Mouse (Mus musculus): ENCODE results near the gene Amh. TPM values are rescaled to one million over a fixed set of nuclear protein-coding genes. Genes with fewer than 3 reads are reported as not detected.
A peak's percentile ranks its signal among the peaks of the same experiment; 100 is the strongest.
"Not testable (repeated sequence)": the region's sequence is repeated elsewhere in the genome, so short reads cannot be mapped to it uniquely, and the experiment has no call there.

Gene Amh
- polyA plus RNA-seq, 1 experiment, result 0.62 TPM

DNA sequence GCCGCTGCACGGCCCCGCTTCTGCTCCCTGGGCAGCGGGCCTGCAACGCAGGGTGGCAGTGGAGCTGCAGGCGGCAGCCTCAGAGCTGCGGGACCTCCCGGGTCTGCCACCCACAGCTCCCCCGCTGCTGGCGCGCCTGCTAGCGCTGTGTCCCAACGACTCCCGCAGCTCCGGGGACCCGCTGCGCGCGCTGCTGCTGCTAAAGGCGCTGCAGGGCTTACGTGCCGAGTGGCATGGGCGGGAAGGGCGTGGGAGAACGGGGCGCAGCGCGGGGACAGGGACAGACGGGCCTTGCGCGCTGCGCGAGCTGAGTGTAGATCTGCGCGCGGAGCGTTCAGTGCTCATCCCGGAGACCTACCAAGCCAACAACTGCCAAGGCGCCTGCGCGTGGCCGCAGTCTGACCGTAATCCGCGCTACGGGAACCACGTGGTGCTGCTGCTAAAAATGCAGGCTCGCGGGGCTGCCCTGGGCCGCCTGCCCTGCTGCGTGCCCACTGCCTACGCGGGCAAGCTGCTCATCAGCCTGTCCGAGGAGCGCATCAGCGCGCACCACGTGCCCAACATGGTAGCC lies 2.1 kb downstream of the Amh start:
- no peak for DNase-seq (ENCODE audit: low spot score)

- DNase-seq (ENCODE audit: low spot score), result no peak
Measured at GRCm38 (mm10) chr10:80808099-80808984, 3.3 kb downstream of the Amh start.

GRCm38 (mm10) chr10:80808985-80809632 lies 4.1 kb downstream of the Amh start:
- DNase-seq (ENCODE audit: low spot score), result no peak

DNA sequence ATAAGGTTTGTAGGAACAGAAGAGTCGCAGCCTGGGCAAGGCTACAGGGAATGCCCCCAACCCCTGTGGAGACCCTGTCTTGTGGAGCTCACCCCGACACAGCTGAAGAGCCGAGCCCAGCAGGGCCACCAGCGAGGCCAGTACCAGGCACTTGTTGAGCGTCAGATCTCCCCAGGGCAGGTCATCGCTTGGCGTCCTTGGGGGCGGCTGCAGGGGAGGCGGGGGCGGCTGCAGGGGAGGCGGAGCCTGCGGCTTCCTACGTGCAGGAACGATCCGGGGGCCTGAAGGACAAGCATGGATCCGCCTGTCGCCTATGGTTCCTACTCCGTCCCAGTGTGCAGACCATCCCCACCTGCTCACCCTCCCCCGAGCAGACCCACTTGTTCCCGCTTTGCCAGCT lies 5.0 kb downstream of the Amh start:
- DNase-seq (ENCODE audit: low spot score), result no peak

GRCm38 (mm10) chr10:80812391-80813041 lies 7.5 kb downstream of the Amh start:
- DNase-seq (ENCODE audit: low spot score), result no peak

- DNase-seq (ENCODE audit: low spot score), result no peak
Measured at GRCm38 (mm10) chr10:80813366-80813765, 8.3 kb downstream of the Amh start, which contains the start of gene Jsrp1. Gene Jsrp1 (minus strand): TSS chr10:80813498.

- DNase-seq (ENCODE audit: low spot score), result no peak
Measured at GRCm38 (mm10) chr10:80814800-80815199, 9.8 kb downstream of the Amh start.

DNA sequence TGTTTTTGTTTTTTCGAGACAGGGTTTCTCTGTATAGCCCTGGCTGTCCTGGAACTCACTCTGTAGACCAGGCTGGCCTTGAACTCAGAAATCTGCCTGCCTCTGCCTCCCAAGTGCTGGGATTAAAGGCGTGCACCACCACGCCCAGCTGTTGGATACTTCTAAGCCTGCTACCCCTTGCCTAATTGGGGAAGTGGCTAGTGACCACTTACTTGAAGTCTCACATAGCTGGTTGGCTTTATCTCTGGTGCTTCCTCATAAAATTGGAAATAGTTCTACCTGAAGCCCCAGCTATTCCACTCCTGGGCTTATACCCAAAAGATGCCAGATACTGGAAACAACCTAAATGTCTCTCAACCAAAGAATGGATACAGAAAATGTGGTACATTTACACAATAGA lies 11.3 kb downstream of the Amh start:
- not testable (repeated sequence) for DNase-seq (ENCODE audit: low spot score)

DNA sequence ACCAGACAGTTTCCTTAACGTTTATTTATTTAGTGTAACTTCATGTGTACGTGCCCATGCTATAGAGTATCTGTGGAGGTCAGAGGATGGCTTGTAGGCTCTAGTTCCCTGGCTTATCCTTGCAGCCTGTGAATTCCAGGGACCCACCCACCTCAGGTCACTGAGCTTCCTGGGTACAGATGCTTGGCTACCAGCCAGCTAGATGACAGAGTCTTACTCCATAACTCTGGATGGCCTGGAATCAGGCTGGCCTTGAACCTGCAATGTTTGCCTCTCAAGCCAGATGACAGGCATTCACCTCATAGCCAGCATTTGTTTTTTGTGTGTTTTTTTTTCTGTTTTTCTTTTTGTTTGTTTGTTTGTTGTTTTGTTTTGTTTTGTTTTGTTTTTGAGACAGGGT lies 12.1 kb downstream of the Amh start:
- DNase-seq (ENCODE audit: low spot score), result no peak

DNA sequence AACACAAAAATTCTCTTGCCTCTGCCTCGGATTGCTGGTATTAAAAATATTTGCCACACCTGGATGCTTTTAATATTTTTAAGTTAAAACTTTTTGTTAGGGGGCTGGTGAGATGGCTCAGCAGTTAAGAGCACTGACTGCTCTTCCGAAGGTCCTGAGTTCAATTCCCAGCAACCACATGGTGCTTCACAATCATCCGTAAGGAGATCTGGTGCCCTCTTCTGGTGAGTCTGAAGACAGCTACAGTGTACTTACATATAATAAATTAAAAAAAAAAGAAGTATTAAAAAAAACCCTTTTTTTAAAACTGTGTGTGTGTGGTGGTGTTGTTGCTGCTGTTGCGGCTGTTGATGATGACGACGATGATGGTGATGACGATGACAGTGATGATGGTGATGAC lies 12.9 kb downstream of the Amh start:
- DNase-seq (ENCODE audit: low spot score), result not testable (repeated sequence)

DNA sequence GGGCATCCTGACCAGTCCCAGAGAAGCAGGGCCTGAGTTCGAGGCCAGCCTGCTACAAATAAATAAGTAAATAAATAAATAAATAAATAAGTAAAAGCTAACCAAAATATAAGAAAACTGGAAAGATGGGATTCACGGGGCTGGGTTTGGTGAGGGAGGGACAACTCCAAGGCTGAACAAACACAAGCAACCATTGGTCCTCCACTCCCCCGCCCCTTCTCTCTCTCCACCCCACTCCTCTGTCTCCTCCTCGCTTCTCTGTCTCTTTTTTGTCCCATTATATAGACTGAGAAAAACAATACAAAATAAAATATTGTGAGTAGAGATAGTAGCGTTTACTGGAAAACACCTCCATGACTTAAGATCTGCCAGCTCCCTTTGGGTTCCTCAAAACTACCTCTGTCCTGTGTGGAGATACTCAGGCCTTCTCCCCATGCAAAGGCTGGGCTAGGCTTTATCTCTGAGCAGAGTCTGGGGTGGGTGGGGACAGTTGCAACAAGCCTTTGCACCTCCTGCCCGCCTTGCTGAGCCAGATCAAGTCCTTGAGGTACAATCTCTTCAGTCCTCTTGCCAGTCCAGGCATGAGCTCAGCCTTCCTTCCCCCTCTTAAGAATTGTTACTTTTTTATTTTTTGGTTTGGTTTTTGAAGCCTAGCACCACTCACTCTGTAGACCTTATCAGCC lies 13.7 kb downstream of the Amh start:
- DNase-seq (ENCODE audit: low spot score), result no peak

- no peak for DNase-seq (ENCODE audit: low spot score)
Measured at GRCm38 (mm10) chr10:80819406-80819805, 14.4 kb downstream of the Amh start.

DNA sequence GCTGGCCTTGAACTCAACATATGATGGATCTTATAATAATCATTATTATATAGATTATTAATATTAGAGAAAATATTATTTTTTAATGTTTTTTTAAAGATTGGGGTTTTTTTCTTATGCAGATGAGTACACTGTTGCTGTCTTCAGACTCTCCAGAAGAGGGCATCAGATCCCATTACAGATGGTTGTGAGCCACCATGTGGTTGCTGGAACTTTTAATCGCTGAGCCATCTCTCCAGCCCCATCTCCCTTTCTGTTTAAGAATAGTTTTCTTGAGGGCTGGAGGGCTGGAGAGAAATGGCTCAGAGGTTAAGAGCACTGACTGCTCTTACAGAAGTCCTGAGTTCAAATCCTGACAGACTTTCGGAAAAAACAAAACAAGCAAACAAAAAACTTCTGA lies 16.9 kb downstream of the Amh start:
- DNase-seq (ENCODE audit: low spot score), result no peak

GRCm38 (mm10) chr10:80822528-80822927 lies 17.5 kb downstream of the Amh start:
- DNase-seq (ENCODE audit: low spot score), result no peak

DNA sequence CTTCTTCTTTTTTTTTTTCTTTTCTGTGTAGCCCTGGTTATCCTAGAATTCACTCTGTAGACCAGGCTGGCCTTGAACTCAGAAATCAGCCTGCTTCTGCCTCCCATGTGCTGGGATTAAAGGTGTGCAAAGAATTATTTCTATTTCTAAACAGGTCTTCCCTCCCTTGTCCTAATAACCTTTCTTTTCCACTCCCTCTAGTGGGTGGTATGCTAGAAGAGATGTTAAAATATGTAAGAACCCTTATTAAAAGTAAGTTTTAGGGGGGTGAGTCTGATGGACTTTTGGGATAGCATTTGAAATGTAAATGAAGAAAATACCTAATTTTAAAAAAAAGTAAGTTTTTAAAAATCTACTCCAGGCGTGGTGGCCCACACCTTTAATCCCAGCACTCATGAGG lies 18.3 kb downstream of the Amh start:
- no peak for DNase-seq (ENCODE audit: low spot score)

DNA sequence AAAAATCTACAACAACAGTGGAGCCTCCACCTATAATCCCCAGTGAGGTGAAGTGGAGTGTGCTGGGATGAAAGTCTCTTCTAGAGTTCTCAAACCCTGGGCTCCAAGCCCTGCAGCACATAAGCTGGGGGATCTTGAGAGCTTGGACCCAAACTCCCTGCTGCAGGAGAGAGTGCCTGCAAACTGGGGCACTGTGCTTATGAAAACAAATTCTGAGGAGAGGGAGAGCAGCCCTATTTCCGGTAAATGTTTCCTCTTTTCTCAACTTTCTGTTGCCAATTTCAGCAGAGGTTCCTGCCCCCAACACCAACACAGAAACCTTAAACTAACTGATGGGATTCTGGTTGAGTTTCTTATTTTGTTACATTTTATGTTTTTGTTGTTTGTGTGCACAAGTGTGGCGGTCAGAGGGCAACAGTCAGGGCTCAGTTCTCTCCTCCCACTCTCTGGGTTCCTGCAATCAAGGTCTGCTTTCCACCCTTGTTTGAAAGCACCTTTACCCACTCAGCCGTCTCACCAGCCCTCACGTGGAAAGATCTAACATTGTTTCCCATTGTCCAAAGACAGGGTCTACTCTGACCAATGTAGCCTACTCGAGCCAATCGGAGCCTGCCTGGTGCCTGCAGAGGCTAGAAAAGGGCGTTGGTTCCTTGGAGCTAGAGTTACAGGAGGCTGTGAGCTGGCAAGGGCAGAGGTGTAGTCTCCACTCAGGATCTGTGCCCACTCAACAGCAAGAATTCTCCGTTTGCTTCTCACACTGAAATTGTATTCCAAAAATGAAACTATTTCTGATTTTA lies 19.0 kb downstream of the Amh start:
- no peak for DNase-seq (ENCODE audit: low spot score)

DNA sequence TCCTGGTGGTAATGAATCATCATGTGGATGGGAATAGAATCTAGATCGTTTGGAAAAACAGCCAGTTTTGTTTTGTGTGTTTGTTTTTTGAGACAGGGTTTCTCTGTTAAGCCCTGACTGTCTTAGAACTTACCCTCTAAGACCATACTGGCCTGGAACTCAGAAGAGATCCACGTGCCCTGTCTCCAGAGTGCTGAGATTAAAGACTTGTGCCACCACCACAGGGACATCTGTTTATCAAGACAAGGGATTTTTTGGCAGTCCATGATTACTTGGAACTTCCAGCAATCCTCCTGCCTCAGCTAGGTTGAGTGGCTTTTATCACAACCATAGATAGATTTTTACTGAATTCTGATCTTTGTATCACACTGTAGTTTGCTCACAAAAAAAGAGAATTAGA lies 19.8 kb downstream of the Amh start:
- no peak for DNase-seq (ENCODE audit: low spot score)

DNA sequence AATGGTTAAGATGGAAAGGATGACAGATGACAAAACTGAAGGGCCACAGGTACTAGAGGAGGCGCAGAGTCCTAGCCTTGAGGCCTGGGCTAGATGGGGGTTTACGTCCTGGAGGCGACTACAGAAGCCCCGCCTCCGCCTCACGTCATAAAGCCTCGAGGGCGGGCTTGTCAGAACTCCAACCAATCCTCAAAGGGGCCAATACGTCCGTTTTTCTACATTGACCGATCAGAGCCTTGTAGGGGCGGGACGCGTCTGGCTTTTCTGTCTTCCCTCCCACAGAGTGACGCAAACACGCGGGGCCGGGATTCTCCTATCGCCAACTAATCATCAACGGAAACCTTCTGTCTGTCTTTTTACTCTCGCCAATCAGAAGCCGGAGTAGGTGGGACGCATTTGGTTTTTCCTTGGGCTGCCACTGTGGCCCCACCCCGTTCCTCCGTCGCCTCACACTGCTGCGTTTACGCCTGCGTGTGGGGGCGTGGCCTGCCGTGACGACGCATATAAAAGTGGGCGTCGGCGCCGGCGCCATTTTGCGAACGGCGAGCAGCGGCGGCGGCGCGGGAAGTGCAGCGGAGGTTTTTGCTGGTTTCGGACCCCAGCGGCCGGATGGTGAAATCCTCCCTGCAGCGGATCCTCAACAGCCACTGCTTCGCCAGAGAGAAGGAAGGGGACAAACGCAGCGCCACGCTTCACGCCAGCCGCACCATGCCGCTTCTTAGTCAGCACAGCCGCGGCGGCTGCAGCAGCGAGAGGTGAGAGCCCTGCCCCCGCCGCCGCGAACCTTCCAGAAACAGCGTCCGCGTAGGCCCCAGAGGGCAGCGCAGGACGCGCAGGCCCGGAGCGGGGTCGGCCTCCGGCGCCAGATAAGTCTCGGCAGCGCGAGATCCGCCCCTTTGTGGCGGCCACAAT lies 21.4 kb downstream of the Amh start, which contains the start of gene Oaz1:
TSS of gene Oaz1 (plus strand) at position 506 of the 912 bp plus-strand sequence.
- DNase-seq (ENCODE audit: low spot score), result peak; percentile 91

- DNase-seq (ENCODE audit: low spot score), result no peak
Measured at GRCm38 (mm10) chr10:80827063-80827869, 22.2 kb downstream of the Amh start.

All from urinary bladder, adult 2 months (tissue).